Mouse (Mus musculus) skeletal muscle tissue, adult 2 months (tissue): ENCODE data around the gene Psmb9.
A peak's percentile ranks its signal among the peaks of the same experiment; 100 is the strongest.

ENCODE experiments used
- DNase-seq: peaks from one replicate; pipeline ENCODE4 v3.0.0-alpha.2; 2012; ENCODE audit warnings: low read depth, low spot score

Psmb9 gene

GRCm38 (mm10) chr17:34205746-34206176 lies 18.2 kb upstream of the Psmb9 start:
- no peak for DNase-seq

- DNase-seq = no peak
These were observed 17.6 kb upstream of the Psmb9 start for GRCm38 (mm10) chr17:34205021-34205745.

GRCm38 (mm10) chr17:34204303-34205010 lies 16.9 kb upstream of the Psmb9 start:
- DNase-seq = peak; percentile 70

DNA sequence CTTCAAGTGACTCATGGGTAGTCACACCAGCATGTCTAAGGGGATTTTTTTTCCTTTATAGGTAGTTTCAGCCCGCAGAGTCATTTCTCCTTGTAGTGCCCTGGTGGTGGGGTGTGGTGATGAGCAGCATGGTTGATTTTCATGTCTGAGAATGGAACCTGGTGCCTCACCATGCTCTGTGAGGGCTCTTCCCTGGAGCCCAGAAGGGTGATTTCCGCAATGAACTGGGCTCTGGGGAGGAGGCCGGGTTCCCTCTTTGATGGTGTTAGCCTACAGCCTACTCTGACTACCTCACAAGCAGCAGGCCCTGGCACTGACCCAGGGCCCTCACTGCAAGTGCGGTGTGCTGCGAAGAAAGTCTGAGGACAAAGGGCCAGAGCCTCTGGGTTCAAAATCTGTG lies 15.9 kb upstream of the Psmb9 start, which contains the start of gene Tap2:
Gene Tap2, plus strand, starts transcription at position 84 of the 400 bp plus-strand sequence.
- DNase-seq = no peak

- DNase-seq = no peak
These were observed 15.3 kb upstream of the Psmb9 start for GRCm38 (mm10) chr17:34202760-34203442.

DNA sequence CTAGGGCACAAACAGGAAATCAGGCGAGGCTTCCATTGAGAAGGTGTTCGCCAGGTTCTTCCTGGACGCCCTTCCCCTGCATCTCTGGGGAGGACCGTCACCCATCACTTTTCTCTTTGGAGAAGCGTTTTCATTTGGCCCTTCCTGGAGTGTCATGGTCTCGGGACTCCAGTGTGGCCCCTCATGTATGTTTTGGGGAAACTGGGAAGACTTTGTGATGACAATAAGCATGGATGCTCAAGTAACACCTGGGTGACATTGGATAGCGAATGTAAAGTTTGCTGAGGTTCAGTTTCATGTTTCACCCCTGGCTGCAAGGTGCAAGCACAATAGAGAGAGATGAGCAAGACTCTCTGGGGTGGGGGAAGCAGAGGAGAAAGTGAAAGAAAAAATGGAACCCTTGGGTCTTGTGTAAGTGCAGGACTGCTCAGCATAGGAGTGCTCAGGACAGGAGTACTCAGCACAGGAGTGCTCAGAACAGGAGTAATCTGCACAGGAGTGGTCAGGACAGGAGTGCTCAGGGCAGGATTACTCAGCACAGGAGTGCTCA lies 14.0 kb upstream of the Psmb9 start:
- DNase-seq = no peak

DNA sequence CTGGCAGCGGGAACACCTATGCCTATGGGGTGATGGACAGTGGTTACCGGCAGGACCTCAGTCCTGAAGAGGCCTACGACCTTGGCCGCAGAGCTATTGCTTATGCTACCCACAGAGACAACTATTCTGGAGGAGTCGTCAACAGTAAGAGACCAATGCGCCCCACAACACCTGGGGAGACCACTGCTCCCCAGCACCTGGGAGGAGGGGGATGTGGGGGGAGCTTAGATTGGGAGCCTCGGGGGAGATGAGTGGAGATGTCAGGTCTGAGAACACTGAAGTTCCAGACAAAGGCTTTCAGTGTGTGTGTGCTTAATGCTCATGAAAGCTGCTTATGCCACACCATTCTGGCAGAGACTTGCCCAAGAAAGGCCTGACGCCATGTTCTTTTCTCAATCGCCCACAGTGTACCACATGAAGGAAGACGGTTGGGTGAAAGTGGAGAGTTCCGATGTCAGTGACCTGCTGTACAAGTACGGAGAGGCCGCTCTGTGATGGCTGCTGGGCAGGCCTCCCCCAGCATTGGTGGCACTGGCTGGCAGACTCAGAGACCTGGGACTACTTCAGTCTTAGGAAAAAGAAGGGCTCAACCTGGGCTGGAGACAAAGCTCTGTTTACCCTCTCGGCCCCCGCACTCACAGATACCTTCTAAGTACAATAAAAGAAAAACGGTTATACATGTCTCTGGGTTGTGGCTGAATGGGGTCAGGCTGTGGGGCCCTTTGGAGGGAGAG lies 13.4 kb upstream of the Psmb9 start:
- no peak for DNase-seq

DNA sequence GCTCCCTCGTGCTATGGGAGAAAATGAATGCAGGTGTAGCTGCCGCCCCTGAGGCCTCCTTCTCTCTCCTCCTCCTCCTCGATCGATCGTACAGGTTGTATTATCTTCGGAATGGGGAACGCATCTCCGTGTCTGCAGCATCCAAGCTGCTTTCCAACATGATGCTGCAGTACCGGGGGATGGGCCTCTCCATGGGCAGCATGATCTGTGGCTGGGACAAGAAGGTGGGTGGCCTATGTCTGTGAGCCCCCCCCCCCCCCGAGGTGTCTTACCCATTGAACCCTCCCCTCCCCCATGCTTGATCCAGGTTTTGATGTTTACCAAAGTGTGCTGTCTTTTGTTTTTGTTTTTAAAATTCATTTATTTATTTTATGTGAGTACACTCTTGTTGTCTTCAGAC lies 12.5 kb upstream of the Psmb9 start:
- no peak for DNase-seq

DNA sequence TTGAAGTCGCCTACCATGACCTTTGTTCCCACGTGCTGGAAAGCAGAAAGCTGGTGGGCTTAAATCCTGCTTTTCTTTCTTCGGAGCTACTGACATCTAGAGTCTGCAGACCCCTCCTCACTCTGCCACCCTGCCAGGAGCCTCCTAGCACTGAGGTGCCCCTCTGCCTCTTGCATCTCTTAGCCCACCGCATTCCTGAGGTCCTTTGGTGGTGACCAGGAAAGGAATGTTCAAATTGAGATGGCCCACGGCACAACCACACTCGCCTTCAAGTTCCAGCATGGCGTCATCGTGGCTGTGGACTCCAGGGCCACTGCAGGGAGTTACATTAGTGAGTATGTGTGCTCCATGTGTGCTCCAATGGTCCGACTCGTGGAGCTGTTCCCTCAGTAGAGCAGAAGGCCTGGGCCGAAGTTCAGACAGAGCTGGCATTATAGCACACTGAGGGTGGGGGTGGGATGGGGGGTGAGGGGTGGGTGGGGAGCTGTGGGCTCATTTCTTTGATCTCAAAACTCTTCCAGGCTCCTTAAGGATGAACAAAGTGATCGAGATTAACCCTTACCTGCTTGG lies 11.6 kb upstream of the Psmb9 start:
- DNase-seq = no peak

GRCm38 (mm10) chr17:34198521-34198912 lies 11.0 kb upstream of the Psmb9 start:
- DNase-seq = no peak

DNA sequence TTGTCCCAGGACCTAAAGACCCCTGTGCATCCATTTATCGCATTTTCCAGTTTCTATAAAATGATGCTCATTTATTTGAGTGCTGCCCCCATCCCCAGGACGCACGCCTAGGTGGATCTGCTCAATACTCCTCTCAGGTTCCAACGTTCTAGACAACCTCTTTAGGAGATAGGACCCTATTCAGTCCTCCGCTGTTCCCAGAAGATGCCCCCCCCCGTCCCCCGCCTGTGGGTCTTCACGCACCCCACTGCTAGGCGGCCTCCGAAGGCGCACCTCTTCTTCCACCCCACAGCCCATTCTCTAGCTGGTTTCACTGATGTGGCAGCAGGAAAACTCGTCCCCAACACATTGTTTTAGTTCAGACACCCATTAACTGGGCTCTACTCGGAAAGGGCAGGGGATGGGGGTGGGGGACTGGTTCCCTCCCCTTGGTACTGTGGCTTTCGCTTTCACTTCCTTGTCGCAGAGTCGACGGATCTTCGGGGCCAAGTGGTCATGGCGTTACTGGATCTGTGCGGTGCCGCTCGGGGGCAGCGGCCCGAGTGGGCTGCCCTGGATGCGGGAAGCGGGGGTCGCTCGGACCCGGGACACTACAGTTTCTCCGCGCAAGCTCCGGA lies 10.4 kb upstream of the Psmb9 start:
- no peak for DNase-seq

DNA sequence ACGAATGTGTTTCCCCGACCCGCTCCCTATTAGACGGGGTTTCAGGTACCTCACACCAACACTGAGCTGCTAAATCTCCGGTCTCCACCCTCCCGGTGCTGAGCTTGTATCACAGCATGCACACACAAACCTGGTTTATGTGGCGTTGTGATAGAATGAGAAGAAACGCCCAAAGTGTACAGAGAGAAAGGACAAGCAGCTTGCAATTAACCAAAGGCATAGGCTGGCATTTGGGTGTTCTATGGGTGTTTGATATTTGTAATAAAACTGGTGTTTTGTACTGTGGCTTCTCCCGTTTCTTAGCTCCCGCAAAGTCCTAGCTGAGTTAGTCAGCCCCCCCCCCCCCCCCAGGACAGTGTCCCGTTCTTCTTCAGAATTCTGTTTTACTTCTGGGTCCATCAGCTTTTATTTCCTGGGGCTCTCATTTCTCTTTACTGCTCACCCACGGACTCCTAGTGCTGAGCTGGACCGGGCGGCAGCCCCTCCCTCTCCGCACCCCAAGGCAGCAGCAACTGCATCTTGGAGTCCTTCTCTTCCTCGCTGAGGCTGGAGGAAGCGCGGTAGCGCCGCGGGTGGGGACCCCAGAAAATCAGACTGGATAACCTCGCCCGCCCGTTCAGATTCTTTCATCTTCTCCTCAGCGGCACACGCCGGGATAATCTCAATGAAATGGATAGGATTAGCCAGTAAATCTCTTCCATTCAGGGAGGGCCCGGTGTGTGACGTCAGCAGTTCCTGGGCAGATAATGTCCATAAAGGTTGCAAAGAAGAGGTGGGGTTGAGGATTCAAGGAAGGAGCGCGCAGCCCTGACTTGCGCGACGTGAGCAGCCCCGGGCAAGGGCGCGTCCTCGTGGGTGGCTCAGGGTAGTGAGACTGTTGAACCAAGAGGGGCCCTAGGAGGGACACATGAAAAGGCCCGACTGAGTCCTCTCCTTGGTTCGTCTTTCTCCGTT lies 9.7 kb upstream of the Psmb9 start, which contains the start of gene Psmb8:
Gene Psmb8, plus strand, starts transcription at position 781 of the 954 bp plus-strand sequence.
- DNase-seq = peak; percentile 83

DNA sequence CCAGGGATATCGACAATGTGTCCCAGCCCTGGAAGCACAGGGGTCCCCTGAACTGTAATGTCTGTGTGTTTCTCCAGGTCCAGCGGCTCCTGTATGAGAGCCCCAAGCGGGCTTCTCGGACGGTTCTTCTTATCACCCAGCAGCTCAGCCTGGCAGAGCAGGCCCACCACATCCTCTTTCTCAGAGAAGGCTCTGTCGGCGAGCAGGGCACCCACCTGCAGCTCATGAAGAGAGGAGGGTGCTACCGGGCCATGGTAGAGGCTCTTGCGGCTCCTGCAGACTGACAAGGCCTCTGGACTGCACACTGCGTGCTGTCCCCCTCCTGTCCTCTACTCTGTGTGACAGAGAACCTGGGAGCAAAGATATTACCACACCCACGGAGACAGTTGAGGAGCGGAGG lies 8.9 kb upstream of the Psmb9 start:
- DNase-seq = no peak

GRCm38 (mm10) chr17:34194723-34195122 lies 7.2 kb upstream of the Psmb9 start:
- no peak for DNase-seq

- no peak for DNase-seq
These were observed 5.9 kb upstream of the Psmb9 start for GRCm38 (mm10) chr17:34193468-34193867.

DNA sequence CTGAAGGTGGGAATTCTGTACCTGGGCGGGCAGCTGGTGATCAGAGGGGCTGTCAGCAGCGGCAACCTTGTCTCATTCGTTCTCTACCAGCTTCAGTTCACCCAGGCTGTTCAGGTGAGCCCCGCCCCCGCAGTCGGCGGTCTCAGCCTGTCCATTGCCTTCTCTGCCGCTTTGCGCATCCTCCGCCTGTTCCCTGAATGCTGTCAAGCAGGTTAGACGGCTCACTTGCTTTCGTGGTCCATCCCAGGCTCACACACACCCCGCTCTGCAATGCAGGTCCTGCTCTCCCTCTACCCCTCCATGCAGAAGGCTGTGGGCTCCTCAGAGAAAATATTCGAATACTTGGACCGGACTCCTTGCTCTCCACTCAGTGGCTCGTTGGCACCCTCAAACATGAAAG lies 5.3 kb upstream of the Psmb9 start:
- DNase-seq = no peak

GRCm38 (mm10) chr17:34188986-34189385 lies 1.4 kb upstream of the Psmb9 start:
- DNase-seq = no peak

- DNase-seq = no peak
These were observed 446 bp upstream of the Psmb9 start for GRCm38 (mm10) chr17:34188010-34188409.

- DNase-seq = no peak
These were observed 691 bp downstream of the Psmb9 start for GRCm38 (mm10) chr17:34186885-34187260.

DNA sequence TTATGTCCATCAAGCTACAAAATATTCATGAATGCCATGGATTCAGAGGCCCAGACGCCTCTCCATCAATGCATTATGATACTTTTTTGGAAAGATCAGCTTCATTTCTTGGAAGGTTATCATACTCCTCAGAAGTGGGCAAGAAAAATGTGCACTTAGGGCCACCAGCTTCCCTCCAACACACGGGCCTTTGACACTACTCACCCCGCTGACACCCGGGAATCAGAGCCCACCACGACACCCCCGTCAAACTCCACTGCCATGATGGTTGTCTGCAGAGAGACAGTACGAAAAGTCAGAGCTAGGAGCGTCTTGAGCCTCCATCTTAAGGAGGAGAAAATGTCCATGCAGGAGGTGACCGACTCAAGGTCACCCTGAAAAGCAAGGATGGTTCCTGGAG lies 2.0 kb downstream of the Psmb9 start:
- no peak for DNase-seq
